Mouse (Mus musculus) myocyte (in vitro differentiated cells): ENCODE data around the gene Hmox2.

Experiments used
- E2F4 ChIP-seq: IDR thresholded peaks from one replicate; pipeline ENCODE4 v1.6.1; 2011; ENCODE audit warnings: mild to moderate bottlenecking, control low read depth, moderate library complexity; ENCODE audit not compliant: insufficient read depth
- MYOD1 ChIP-seq, 3 experiments: IDR thresholded peaks; one replicate each; pipeline ENCODE4 v1.6.1; 2011; ENCODE audit warnings: control low read depth in 2 of 3, low read depth in 2 of 3, mild to moderate bottlenecking in 2 of 3, moderate library complexity in 1 of 3; ENCODE audit not compliant: insufficient read length in 2 of 3, control insufficient read depth in 1 of 3
- MYOG ChIP-seq, 3 experiments: IDR thresholded peaks; one replicate each; pipeline ENCODE4 v1.6.1; 2011; ENCODE audit warnings: control low read depth in 2 of 3, low read depth in 2 of 3, mild to moderate bottlenecking in 2 of 3; ENCODE audit not compliant: insufficient read length in 2 of 3, control insufficient read depth in 1 of 3, insufficient read depth in 1 of 3
- POLR2A ChIP-seq: IDR thresholded peaks from one replicate; pipeline ENCODE4 v1.6.1; 2011; ENCODE audit warnings: low read depth, mild to moderate bottlenecking, control low read depth, moderate library complexity; ENCODE audit not compliant: insufficient read length
- POLR2AphosphoS2 ChIP-seq: IDR thresholded peaks from one replicate; pipeline ENCODE4 v1.6.1; 2011; ENCODE audit warnings: low read depth, control low read depth; ENCODE audit not compliant: insufficient read length
- USF1 ChIP-seq: IDR thresholded peaks from one replicate; pipeline ENCODE4 v1.6.1; 2011; ENCODE audit warnings: low read depth, mild to moderate bottlenecking, control low read depth, moderate library complexity

DNA sequence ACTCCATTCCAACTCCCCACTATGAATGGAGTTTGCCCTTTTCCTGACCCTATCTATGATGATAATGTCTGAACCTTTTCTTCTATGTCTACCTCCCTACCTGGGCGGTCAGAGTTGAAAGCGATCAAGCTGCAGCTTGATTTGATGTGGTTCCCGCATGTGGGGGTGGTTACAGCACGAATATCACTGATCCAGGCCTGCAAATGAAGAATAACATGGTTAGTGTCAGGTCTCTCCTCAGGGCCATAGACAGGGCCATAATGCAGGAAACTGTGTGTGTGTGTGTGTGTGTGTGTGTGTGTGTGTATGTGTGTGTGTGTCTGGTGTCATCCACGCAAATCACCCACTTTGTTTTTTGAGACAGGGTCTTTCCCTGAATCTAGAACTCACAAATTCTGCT, 49.3 kb upstream of the Hmox2 start:
- TF ChIP-seq POLR2AphosphoS2 (no peak), POLR2A (no peak), MYOG (IDR thresholded peaks at IDR 0.05; ENCODE audit: control insufficient read depth in 1 of 3, insufficient read depth in 1 of 3, insufficient read length in 2 of 3, low read depth in 2 of 3) (no peak), USF1 (no peak), E2F4 (no peak), MYOD1 (IDR thresholded peaks at IDR 0.05; ENCODE audit: control insufficient read depth in 1 of 3, insufficient read length in 2 of 3, low read depth in 2 of 3) (no peak)
